Mouse (Mus musculus): Measurements from ENCODE around the gene Gm12695. TPM values are rescaled to one million over a fixed set of nuclear protein-coding genes. Genes with fewer than 3 reads are reported as not detected.

Gene Gm12695
- not detected in 2 replicates for polyA plus RNA-seq (2015; fragmentation: Nextera tagmentation; extraction: Ambion mirVana)

DNA sequence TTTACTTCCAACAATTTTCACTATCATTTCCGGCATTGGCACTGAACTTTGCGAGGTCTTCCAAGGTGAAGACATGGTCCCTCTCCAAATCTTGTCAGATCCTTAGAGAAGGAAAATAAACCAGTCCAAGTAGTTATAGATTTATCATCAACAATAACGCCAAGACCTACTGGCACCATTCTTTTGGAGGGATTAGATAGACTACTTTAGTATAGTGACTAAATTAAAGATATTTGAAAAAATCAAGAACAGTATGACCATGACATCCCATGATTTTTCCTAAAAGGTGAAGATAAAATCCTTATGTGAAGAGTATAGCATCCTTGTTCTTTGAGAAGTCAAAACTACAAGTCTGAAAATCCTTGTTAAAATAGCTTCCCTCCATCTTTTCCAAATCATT is at the start of gene Gm12695:
TSS of gene Gm12695 (minus strand) at position 101 of the 400 bp plus-strand sequence.
- Histone ChIP-seq H3K9me3 (replicated peaks) (no peaks in the 10 kb centered on the region), H3K9ac (no peak within 1 kb of the TSS), H3K4me3 (no peak within 1 kb of the TSS), H3K4me1 (replicated peaks) (no peaks in the 10 kb centered on the region), H3K27me3 (no peaks in the 10 kb centered on the region), H3K4me2 (no peak within 1 kb of the TSS), H3K36me3 (no peaks in the 10 kb centered on the region), H3K27ac (no peak within 1 kb of the TSS)
- ATAC-seq (replicated peaks; ENCODE audit: insufficient number of reproducible peaks, insufficient read depth, low FRiP score, low read depth) = no peak
- WGBS = 82% methylated on average over 3 of the region's 3 CpGs

GRCm38 (mm10) chr4:96825540-96826045 is 40.6 kb upstream of the Gm12695 start:
- Histone ChIP-seq H3K27me3 (no peaks in the 10 kb centered on the region), H3K4me1 (replicated peaks) (no peaks in the 10 kb centered on the region), H3K9me3 (replicated peaks) (no peaks in the 10 kb centered on the region), H3K36me3 (no peaks in the 10 kb centered on the region), H3K4me3 (no peak overlapping the region), H3K4me2 (no peak overlapping the region), H3K27ac (no peak overlapping the region), H3K9ac (no peak overlapping the region)
- WGBS = 81% methylated on average over 4 of the region's 4 CpGs
- no peak for ATAC-seq (replicated peaks; ENCODE audit: insufficient number of reproducible peaks, insufficient read depth, low FRiP score, low read depth)

DNA sequence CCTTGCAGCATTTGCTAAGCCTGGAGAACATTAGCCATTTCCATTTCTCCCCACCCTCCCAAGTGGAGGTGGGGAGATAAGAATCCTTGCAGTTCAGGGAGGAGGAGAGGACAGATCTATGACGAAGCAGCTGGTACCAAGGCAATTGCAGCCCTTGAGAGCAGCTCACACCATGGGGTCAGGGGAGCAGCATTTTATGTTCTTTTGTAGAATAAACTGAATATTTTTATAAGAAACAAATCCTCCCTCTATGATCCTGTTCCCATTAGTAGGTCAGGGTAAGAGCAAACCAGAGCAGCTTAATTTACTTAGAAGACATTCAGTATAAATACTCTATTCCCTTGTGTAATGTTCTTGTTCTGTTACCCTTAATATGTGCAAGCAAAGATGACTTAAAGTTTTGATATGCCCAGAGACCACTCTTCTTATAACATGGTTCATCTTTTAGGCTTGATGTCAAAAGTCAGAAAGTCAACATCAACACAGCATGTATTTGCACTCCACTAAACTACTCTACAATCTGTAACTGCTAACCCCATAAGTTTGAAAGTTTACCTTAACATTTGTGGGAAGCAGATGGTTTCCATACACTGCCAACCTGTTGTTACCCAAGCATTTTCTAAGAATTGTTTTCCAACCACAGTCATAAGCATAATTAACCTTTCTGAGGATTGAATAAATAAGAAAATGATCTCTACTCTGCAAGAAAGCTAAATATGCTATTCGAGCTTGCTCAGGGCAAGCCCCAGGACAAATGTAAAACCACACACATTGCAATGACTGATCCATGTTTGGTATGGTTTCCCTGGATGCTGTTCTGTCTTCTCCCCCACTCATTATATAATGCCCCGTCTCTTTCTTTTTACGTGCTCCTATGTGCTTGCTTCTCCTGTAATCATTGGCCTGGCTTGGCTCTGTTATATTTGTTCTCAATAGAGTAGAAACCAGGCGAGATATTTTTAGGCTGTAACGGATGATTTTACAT is 22.1 kb upstream of the Gm12695 start:
- Histone ChIP-seq H3K27ac (no peak overlapping the region), H3K4me3 (no peak overlapping the region), H3K27me3 (no peaks in the 10 kb centered on the region), H3K4me1 (replicated peaks) (no peaks in the 10 kb centered on the region), H3K36me3 (no peaks in the 10 kb centered on the region), H3K9ac (no peak overlapping the region), H3K9me3 (replicated peaks) (no peaks in the 10 kb centered on the region), H3K4me2 (no peak overlapping the region)
- 60% methylated on average over 6 of the region's 6 CpGs for WGBS
- no peak for ATAC-seq (replicated peaks; ENCODE audit: insufficient number of reproducible peaks, insufficient read depth, low FRiP score, low read depth)

GRCm38 (mm10) chr4:96799380-96800157 is 14.6 kb upstream of the Gm12695 start:
- Histone ChIP-seq H3K4me1 (replicated peaks) (0 out of 2 replicates have a peak, but pooled peaks cover 5% of the 10 kb centered on the region), H3K36me3 (no peaks in the 10 kb centered on the region), H3K4me2 (no peak overlapping the region), H3K9ac (no peak overlapping the region), H3K27me3 (no peaks in the 10 kb centered on the region), H3K9me3 (replicated peaks) (no peaks in the 10 kb centered on the region), H3K4me3 (no peak overlapping the region), H3K27ac (no peak overlapping the region)
- no peak for ATAC-seq (replicated peaks; ENCODE audit: insufficient number of reproducible peaks, insufficient read depth, low FRiP score, low read depth)
- WGBS = 32% methylated on average over 7 of the region's 7 CpGs

- Histone ChIP-seq H3K4me1 (replicated peaks) (0 out of 2 replicates have a peak, but pooled peaks cover 5% of the 10 kb centered on the region), H3K27me3 (no peaks in the 10 kb centered on the region), H3K27ac (no peak overlapping the region), H3K9me3 (replicated peaks) (no peaks in the 10 kb centered on the region), H3K4me3 (no peak overlapping the region), H3K4me2 (no peak overlapping the region), H3K36me3 (no peaks in the 10 kb centered on the region), H3K9ac (no peak overlapping the region)
- 53% methylated on average over 1 of the region's 1 CpGs for WGBS
- peak; percentile 62; the same call in 1 of the 2 replicates for ATAC-seq (replicated peaks; ENCODE audit: insufficient number of reproducible peaks, insufficient read depth, low FRiP score, low read depth)
These were observed 12.6 kb upstream of the Gm12695 start for GRCm38 (mm10) chr4:96797583-96797982.

- no peak for ATAC-seq (replicated peaks; ENCODE audit: insufficient number of reproducible peaks, insufficient read depth, low FRiP score, low read depth)
- Histone ChIP-seq H3K27me3 (no peaks in the 10 kb centered on the region), H3K4me3 (no peak overlapping the region), H3K36me3 (no peaks in the 10 kb centered on the region), H3K4me1 (replicated peaks) (no peaks in the 10 kb centered on the region), H3K4me2 (no peak overlapping the region), H3K9ac (no peak overlapping the region), H3K27ac (no peak overlapping the region), H3K9me3 (replicated peaks) (no peaks in the 10 kb centered on the region)
These were observed 6.3 kb upstream of the Gm12695 start for GRCm38 (mm10) chr4:96791301-96791700.

DNA sequence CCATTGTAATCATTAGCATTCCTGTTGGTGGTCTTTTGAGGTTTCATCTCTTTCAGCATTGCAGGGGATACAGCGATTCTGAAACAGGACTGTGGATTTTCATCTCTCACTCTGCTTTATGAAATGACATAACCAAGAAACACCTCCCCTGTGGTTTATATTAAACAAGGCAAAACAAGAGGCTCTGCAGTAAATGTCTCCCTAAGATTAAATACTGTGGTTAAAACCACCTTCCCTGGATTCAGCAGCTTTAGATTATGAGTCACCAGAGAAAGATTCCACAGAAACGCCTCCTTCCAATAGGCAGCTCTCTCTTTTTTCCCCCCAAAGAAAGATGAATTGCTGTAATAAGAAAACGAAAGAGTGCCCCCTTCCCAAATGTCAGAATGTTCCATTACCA is 4.9 kb upstream of the Gm12695 start:
- Histone ChIP-seq H3K4me1 (replicated peaks) (no peaks in the 10 kb centered on the region), H3K4me3 (no peak overlapping the region), H3K9me3 (replicated peaks) (no peaks in the 10 kb centered on the region), H3K4me2 (no peak overlapping the region), H3K27me3 (no peaks in the 10 kb centered on the region), H3K9ac (no peak overlapping the region), H3K27ac (no peak overlapping the region), H3K36me3 (no peaks in the 10 kb centered on the region)
- WGBS = 45% methylated on average over 3 of the region's 3 CpGs
- ATAC-seq (replicated peaks; ENCODE audit: insufficient number of reproducible peaks, insufficient read depth, low FRiP score, low read depth) = no peak

DNA sequence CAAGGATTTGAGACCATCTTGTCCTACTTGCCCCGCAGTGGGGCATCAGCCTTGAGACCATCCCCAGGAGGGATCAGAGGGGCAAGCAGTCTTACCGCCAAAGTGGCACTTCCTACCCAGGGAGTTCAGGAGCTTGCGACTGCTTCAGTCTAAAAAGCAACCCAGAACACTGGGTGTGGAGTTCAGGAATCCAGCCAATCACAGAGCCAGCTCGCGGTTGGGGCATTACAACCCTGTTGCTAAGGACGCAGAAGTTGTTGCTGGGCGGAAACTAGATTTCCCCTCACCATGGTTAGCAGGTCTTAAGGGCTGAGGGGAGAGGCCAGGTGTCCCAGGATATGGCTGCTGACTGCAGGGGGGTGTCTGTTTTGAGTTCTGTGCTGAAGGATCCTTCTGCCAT is 1.6 kb upstream of the Gm12695 start:
- no peaks in the 10 kb centered on the region for H3K4me1 ChIP-seq (replicated peaks)
- ATAC-seq (replicated peaks; ENCODE audit: insufficient number of reproducible peaks, insufficient read depth, low FRiP score, low read depth) = no peak
- no peak overlapping the region for H3K4me3 ChIP-seq
- 14% methylated on average over 7 of the region's 7 CpGs for WGBS
- no peak overlapping the region for H3K4me2 ChIP-seq
- no peaks in the 10 kb centered on the region for H3K36me3 ChIP-seq
- no peaks in the 10 kb centered on the region for H3K27me3 ChIP-seq
- no peak overlapping the region for H3K9ac ChIP-seq
- H3K27ac ChIP-seq = no peak overlapping the region
- no peaks in the 10 kb centered on the region for H3K9me3 ChIP-seq (replicated peaks)

GRCm38 (mm10) chr4:96772966-96773566 is 11.9 kb downstream of the Gm12695 start:
- Histone ChIP-seq H3K4me3 (no peak overlapping the region), H3K9ac (no peak overlapping the region), H3K4me2 (no peak overlapping the region), H3K27ac (no peak overlapping the region), H3K36me3 (no peaks in the 10 kb centered on the region), H3K27me3 (no peaks in the 10 kb centered on the region), H3K9me3 (replicated peaks) (no peaks in the 10 kb centered on the region), H3K4me1 (replicated peaks) (no peaks in the 10 kb centered on the region)
- ATAC-seq (replicated peaks; ENCODE audit: insufficient number of reproducible peaks, insufficient read depth, low FRiP score, low read depth) = no peak
- 70% methylated on average over 3 of the region's 3 CpGs for WGBS

DNA sequence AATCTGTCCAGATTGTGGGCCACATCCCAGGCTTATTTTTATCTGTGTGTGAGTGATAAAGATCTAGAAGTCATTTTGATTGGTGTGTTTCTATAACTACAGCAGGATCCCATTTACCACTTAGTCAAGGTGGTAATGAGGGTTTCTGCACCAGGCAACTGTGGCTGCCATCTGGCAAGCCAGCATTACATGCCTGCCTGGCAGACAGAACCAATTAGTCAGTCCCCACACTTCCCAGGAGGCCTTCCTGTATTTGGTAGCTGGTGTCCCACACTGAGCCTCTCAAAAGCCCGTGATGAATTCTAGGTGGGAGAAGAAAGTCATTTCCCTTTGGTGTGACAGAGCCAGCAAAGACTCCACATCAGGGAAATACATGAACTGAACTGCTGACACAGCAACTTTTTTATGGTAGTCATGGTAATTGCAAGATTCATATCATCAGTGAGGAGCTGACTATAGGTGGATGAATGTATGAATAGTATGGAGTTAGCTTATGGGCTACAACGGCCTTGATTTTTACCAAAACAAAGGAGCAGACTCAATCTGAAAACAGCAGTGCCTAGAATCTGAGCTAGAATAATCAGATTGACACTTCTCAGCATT is 18.5 kb downstream of the Gm12695 start:
- no peak for ATAC-seq (replicated peaks; ENCODE audit: insufficient number of reproducible peaks, insufficient read depth, low FRiP score, low read depth)
- 46% methylated on average over 2 of the region's 2 CpGs for WGBS
- no peaks in the 10 kb centered on the region for H3K4me1 ChIP-seq (replicated peaks)
- H3K36me3 ChIP-seq = no peaks in the 10 kb centered on the region
- H3K4me2 ChIP-seq = no peak overlapping the region
- no peak overlapping the region for H3K27ac ChIP-seq
- no peaks in the 10 kb centered on the region for H3K27me3 ChIP-seq
- H3K9me3 ChIP-seq (replicated peaks) = no peaks in the 10 kb centered on the region
- no peak overlapping the region for H3K9ac ChIP-seq
- no peak overlapping the region for H3K4me3 ChIP-seq

DNA sequence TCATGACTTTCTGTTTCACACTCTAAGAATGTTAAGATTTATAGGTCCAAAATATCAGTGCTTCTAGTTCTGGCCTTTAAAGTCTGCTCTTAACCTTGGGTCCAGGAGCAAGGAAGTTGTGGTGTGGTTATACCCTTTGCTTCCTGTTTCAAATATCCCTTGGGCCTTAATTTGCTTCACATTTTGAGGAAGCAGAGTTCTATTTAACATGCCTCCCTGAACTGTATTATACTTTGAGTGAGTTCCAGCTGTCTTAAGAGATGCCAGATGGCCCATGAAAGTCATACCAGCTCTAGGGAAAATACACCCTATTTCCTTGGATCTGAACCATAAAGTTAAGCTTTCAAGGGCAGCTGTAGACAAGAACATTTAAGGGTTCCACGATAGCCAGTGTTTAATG is 33.0 kb downstream of the Gm12695 start:
- H3K27me3 ChIP-seq = no peaks in the 10 kb centered on the region
- no peak for ATAC-seq (replicated peaks; ENCODE audit: insufficient number of reproducible peaks, insufficient read depth, low FRiP score, low read depth)
- H3K4me1 ChIP-seq (replicated peaks) = no peaks in the 10 kb centered on the region
- no peak overlapping the region for H3K27ac ChIP-seq
- no peaks in the 10 kb centered on the region for H3K36me3 ChIP-seq
- no peaks in the 10 kb centered on the region for H3K9me3 ChIP-seq (replicated peaks)
- H3K4me2 ChIP-seq = no peak overlapping the region
- H3K9ac ChIP-seq = no peak overlapping the region
- 72% methylated on average over 1 of the region's 1 CpGs for WGBS
- no peak overlapping the region for H3K4me3 ChIP-seq

Measured in heart, embryonic 15.5 days (tissue).